Mouse (Mus musculus) layer of hippocampus, postnatal 25 days (tissue): ENCODE measurements around the gene Gm38394. TPM values are rescaled to one million over a fixed set of nuclear protein-coding genes. Genes with fewer than 3 reads are reported as not detected.

Experiments used
- DNase-seq, 2 experiments: peaks; one replicate each; pipeline ENCODE4 v3.0.0; 2022; ENCODE audit warnings: mixed read lengths in 2 of 2, low spot score in 1 of 2; ENCODE audit errors: extremely low spot score in 1 of 2
- total RNA-seq, 2 experiments: library from RNA; stranded (reverse); gene quantifications; 2 replicates each; pipeline ENCODE4 v1.2.3; 2021

Gene Gm38394
- total RNA-seq, 2 experiments from 2014 or later: 22.7 to 30.4 TPM

DNA sequence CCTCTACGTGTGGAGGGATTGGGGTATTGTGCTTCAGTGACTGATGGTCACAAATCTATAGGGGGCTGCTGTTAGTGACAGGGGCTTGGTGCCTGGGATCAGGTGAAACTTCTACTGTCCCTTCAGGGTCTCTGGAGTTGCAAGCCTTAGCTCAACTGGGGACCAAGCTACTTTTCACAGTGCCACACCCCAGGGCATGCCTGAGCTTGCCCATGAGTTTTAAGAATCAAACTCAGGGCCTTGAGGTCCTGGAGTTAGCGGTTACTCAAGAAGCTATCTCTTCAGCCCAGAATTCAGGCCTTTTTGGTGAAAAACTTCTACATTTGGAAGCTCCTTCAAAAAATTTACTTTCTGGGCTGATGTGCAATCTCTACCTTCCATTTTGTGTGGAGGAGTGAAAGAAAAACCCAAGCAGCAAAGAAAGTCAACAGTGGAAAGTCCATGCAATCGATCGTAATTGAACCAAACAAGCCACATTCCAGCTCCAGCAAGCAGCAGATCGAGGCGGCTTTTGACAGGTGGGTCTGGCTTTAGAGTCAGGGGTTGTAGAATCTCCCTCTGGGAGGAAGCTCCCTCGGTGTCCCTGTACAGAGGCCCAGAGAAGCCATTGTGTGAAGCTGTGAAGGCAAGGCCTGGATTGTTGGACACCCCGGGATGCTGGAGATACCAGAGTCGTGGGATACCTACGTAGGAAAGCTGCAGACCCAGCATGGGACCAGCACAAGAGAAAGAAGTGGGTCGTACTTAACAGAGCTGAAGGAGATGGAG lies 3.3 kb upstream of the Gm38394 start:
- no peak for DNase-seq

- DNase-seq: no peak
Measured at GRCm38 (mm10) chr1:133663427-133663826, 2.3 kb upstream of the Gm38394 start.

GRCm38 (mm10) chr1:133662941-133663340 lies 1.8 kb upstream of the Gm38394 start:
- no peak for DNase-seq

GRCm38 (mm10) chr1:133660466-133661202 lies 484 bp downstream of the Gm38394 start, which contains the start of gene Zbed6:
Zbed6 (minus strand) TSS chr1:133660885.
- peak in 1 of 2 experiments; percentile 62 for DNase-seq

GRCm38 (mm10) chr1:133658878-133659277 lies 2.2 kb downstream of the Gm38394 start:
- DNase-seq: no peak

GRCm38 (mm10) chr1:133656811-133657210 lies 4.3 kb downstream of the Gm38394 start:
- no peak for DNase-seq

DNA sequence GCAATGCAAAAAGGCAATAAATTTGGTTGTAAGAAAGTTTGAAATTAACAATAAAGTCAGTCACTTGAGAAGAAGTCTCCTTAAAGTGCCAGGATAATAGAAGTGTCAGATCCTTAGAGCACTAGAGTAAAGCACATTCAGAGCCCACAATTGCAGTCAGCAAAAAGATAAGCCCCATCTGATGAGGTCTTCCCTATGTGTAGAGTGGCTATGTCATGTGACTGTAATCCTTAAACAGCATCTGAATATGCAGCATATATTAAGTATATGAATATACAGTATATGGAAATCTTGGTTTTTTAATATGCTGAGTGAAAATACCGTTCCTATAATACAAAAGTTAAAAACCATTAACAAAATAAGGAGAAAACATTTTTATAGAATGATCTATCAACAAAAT lies 8.1 kb downstream of the Gm38394 start:
- DNase-seq: no peak

GRCm38 (mm10) chr1:133650288-133651055 lies 10.6 kb downstream of the Gm38394 start:
- no peak for DNase-seq

- no peak for DNase-seq
Measured at GRCm38 (mm10) chr1:133645652-133646051, 15.5 kb downstream of the Gm38394 start.

- no peak for DNase-seq
Measured at GRCm38 (mm10) chr1:133641163-133641562, 20.0 kb downstream of the Gm38394 start.

DNA sequence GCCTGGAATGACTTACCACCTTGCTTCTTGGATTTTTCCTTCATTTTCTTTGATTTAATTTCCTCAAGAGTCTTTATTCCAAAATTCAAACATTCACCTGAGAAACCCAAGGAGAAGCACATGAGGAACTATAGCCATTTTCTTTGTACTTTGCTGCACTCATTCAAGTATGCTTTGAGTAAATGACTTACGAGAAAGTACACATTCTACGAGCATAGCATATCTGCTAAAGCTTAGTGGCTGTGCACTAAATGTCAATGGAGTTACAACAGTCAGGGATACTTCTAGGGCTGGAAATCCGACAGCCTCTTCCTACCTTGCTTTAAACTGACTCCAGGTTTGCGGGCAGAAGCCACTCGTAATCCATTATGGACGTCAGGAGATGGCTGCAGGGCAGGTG lies 22.6 kb downstream of the Gm38394 start:
- DNase-seq: no peak

DNA sequence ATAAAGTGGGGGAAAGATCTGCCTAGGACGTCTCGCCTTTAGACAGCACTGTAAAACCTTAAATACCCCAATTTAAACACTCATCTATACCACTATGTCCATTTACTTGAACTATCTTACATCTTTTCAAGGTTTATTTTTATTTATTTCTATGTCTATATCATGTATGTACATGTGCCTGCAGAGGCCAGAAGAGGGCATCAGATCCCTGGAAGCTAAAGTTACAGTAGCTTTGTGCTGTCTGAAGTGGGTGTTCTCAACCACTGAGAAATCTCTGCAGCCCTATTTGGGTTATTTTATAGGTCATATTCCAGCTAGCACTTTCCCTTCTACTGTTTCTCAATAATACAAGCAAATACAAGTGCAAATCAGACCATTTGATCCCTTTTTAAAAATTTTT lies 28.9 kb downstream of the Gm38394 start:
- no peak for DNase-seq

DNA sequence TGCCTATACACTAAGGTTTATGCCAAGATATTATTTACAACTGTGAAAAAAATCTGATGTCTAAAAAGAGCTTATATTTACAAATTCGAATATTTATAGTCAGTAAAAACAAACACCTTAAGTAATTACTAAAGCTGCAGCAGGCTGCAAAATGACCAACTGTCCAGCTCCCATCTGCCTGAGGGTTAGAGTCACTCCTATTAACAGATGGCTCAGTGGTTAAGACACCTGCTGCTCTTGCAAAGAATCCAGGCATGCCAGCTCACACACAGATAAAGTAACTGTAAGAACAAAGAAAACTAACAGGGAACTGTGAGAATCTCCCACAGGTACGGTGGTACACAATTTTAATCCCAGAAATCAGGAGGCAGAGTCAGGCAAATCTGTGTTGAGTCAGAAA lies 36.1 kb downstream of the Gm38394 start:
- no peak for DNase-seq

GRCm38 (mm10) chr1:133618311-133618710 lies 42.8 kb downstream of the Gm38394 start:
- DNase-seq: no peak

DNA sequence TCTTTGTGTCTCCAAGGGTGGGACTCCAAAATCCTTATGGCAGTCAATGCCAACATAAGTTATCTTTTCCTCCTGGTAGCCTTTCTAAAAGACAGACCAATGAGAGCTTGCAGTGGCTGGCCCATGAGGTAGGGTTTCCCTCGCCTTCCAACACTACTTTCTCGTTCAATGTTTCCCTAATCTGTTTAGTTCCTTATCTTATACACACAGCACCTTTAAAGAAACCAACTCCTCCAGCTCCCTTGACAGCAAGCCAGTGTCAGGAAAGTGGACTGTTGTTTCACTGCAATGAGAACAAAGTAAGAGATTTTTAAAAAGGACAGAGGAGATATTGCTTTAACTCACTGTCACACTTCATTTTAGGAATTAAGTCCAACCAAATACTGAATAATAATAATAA lies 43.2 kb downstream of the Gm38394 start:
- DNase-seq: no peak

DNA sequence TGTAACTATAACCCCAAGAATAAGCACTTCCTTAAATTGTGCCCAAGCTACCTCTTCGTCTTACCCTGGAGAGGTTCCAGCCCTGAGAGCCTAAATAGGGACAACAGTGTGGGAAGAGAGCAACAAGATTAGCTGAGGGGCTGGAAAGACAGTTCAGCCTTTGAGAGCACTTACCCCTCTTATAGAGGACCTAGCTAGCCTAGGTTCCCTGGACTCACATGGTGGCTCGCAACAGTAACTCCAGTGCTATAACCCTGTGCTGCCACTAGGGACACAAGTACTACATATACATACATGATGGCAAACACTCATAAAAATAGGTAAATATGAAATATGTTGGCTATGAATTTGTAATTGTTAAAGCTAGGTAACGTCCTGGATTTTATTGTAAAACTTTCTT lies 47.3 kb downstream of the Gm38394 start:
- DNase-seq: no peak

DNA sequence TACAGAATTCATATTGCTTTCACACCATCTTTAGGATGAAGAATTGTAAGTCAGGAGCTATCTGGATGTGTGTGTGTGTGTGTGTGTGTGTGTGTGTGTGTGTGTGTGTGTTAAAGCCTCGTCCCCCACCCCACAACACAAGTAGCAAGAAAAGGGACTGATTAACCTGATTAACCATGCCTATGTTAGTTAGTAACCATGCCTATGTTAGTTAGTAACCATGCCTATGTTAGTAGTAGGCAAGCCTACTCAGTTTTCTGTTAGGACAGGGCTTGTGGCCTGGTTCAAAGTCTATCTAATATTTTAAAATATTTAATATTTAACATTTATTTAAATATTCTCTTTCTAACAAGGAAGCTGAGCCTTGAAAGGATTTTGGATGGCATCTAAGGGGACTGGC lies 49.7 kb downstream of the Gm38394 start:
- no peak for DNase-seq

GRCm38 (mm10) chr1:133610601-133611000 lies 50.5 kb downstream of the Gm38394 start:
- DNase-seq: no peak

DNA sequence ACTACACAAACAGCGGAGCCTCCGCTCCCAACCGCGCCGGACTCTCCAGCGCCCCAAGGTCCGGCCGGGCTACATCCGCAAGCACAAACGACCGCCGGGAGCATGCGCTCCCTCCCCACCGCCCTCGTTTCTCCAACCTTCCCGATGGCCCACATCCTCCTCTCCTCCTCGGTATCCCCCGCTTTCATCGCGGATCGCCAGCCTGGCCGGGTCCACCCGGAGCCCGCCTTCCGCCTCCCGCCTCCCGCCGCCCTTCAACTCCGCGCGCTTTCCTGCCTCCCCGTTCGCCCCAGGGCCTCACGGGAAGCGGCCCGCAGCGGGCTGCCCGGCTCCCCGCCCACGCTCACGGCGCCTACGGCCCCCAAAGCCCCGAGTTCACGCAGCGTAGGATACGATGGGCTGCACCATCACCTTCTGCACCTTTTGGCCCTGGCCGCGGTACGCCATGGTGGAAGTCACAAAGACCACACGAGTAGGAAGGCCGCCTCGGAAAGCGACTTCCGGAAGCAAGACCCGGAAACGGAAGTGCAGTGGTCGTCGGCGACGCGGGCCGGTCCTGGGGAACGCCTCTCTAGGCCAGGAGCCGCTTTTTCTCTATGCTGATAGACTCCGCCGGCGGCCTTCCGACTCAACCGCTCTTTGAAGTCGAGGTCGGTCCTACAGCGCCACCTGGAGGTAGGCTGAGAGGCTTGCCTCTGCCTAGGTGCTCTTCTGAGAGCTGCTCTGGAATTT lies 51.2 kb downstream of the Gm38394 start, which contains the start of gene Snrpe:
Snrpe (minus strand) TSS at position 521 of the 732 bp plus-strand sequence.
- peak; percentile 85 to 97 for DNase-seq

- DNase-seq: no peak
Measured at GRCm38 (mm10) chr1:133603174-133603573, 57.9 kb downstream of the Gm38394 start.
